Mouse (Mus musculus) testis, adult 2 months (tissue): ENCODE measurements around the gene Filip1l.

Experiments used
- CTCF ChIP-seq: fragments of 200-500 bp; IDR thresholded peaks from 2 replicates; pipeline ENCODE4 v1.5.1; 2012; ENCODE audit warnings: low read depth, mild to moderate bottlenecking, inconsistent platforms, low read length, moderate library complexity; ENCODE audit not compliant: control insufficient read depth, insufficient read depth, insufficient replicate concordance
- POLR2A ChIP-seq: fragments of 200-500 bp; IDR thresholded peaks from 2 replicates; pipeline ENCODE4 v1.6.1; 2012; ENCODE audit warnings: low read depth, mild to moderate bottlenecking, inconsistent platforms, low read length, moderate library complexity; ENCODE audit not compliant: control insufficient read depth

DNA sequence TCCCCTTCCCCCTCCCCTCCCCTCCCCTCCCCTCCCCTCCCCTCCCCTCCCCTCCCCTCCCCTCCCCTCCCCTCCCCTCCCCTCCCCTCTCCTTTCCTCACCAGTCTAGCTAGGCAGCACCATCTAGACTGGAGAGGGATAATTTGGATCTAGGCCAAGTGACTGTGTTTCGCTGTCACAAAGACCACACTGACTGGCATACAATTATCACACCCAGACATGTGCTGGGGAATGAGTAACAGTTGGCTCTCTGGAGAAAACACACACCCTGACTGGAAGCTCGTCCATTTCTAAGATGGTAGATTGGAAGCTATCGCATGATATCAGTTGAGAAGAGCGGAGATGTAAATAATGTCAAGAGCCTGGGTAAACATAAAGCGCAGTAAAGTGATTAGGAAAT, 126.9 kb downstream of the Filip1l start:
- no peak for TF ChIP-seq POLR2A
- no peak for TF ChIP-seq CTCF
